Mouse (Mus musculus): ENCODE results near the gene Sema4b.
A peak's percentile ranks its signal among the peaks of the same experiment; 100 is the strongest.

DNA sequence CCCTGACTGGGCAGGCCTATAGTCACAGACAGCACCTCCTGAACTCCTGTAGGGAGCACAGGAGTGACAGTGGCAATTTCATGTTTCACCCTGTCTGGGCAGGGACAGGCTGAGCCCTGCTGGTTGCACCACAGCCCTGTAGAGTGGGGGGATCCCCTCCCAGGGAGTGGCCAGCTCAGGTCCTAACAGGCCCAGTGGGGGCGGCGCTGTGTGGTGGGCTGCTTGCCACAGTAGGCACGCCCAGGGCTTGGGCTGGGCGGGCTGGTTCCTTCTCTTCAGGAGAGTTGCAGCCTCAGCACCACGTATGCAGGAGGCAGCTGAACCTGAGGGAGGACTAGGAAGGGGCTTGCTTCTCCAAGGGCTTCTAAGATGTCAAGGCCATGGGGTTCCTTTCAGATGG, 4.8 kb downstream of the Sema4b start:
- TF ChIP-seq CTCF (conservative IDR thresholded peaks at IDR 0.05 in 1 of 2, IDR thresholded peaks at IDR 0.05 in 1 of 2; ENCODE audit: low read depth in 2 of 2, low read length in 2 of 2) (0 out of 4 replicates have a peak, but pooled peaks of 1 of the 2 experiments have one; percentile 9), POLR2A (IDR thresholded peaks at IDR 0.05; ENCODE audit: low read depth, low read length) (peak; percentile 55), E2F4 (IDR thresholded peaks at IDR 0.05; ENCODE audit: insufficient replicate concordance, low read depth, low read length) (no peak)
